Mouse (Mus musculus): ENCODE results near the gene Fgfr2. TPM values are rescaled to one million over a fixed set of nuclear protein-coding genes. Genes with fewer than 3 reads are reported as not detected.

Gene Fgfr2
- polyA plus RNA-seq, 1 experiment from 2014 or later = 110 TPM

DNA sequence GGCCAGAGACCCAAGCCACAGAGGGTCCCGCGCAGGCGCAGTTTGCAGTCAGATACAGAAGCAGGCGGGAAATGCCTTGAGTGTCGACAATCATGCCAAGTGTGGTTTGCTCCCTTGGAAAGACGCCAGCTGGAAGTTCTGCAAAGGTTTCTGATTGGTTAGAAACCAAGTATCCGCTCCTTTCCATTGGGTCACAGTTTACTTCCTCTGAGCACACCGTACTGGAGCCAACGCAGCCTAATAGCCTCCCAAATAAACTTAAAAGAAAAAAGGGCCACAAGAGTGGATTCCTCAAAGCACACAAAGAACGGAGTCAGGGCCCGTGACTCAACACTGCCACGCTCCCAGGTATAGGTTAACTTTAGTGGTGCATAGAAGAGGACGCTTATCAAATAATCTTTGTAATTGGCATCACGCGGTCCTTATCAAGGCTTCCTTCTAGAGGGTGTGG is 2797.1 kb downstream of the Fgfr2 start:
- H3K4me3 ChIP-seq (ENCODE audit: low read depth, low read length) = no peak overlapping the region
- H3K27me3 ChIP-seq (replicated peaks; ENCODE audit: insufficient read depth, low read length) = no peaks in the 10 kb centered on the region
- no peak overlapping the region for H3K27ac ChIP-seq (ENCODE audit: low read length)
- 27% methylated on average over 15 of the region's 15 CpGs for WGBS
- no peak overlapping the region for H3K9ac ChIP-seq (replicated peaks; ENCODE audit: low read depth)
- H3K4me1 ChIP-seq (ENCODE audit: insufficient read depth, low read depth, low read length) = peaks cover 4% of the 10 kb centered on the region; the same call in 1 of the 2 replicates
- peak overlapping the region; percentile 40 for H3K4me2 ChIP-seq (replicated peaks; ENCODE audit: low read depth, low read length)
- ATAC-seq = peak; percentile 82
- DNase-seq (ENCODE audit: low spot score) = peak; percentile 85
- H3K36me3 ChIP-seq (ENCODE audit: insufficient read depth, low read length) = no peaks in the 10 kb centered on the region
- H3K9me3 ChIP-seq (ENCODE audit: low read length) = no peaks in the 10 kb centered on the region
- peak; percentile 34 for TF ChIP-seq CTCF (IDR thresholded peaks at IDR 0.05)
- TF ChIP-seq EP300 (IDR thresholded peaks at IDR 0.05) = no peak

DNA sequence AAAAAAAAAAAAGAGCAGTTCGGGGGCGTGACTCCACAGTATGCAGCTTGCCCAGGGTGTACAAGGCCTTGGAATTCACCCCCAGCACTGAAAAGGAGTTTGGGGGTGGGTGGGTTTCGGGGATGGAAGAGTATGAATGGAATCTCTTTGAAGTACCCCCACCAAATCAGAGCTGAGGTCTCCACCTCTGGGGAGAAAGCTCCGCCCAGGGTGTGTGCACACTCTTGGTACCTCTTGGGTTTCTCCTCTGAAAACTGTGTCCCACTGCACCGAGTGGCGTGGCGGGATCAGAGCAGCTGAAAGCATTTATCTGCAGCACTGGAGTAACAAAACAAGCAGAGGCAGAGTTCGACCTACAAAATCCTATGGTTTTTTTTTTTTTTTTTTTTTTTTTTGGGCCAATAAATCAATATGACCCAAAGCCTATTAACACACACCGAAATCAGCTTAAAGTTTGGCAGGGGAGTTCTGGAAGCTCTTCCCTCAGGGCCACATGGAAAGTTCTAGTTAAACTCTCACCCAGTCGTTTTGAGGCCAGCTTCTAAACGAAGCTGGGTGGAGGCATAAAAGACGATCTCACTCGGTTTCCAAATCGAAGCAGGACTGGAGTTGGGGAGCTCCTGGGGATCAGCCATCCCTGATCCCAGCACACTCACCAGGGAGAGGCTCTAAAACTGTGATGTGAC is 2798.3 kb downstream of the Fgfr2 start:
- no peaks in the 10 kb centered on the region for H3K9me3 ChIP-seq (ENCODE audit: low read length)
- H3K4me3 ChIP-seq (ENCODE audit: low read depth, low read length) = no peak overlapping the region
- H3K4me1 ChIP-seq (ENCODE audit: insufficient read depth, low read depth, low read length) = peaks cover 4% of the 10 kb centered on the region; the same call in 1 of the 2 replicates
- 57% methylated on average over 12 of the region's 14 CpGs for WGBS
- DNase-seq (ENCODE audit: low spot score) = no peak
- ATAC-seq = no peak
- no peak overlapping the region for H3K4me2 ChIP-seq (replicated peaks; ENCODE audit: low read depth, low read length)
- H3K9ac ChIP-seq (replicated peaks; ENCODE audit: low read depth) = no peak overlapping the region
- no peak overlapping the region for H3K27ac ChIP-seq (ENCODE audit: low read length)
- H3K27me3 ChIP-seq (replicated peaks; ENCODE audit: insufficient read depth, low read length) = no peaks in the 10 kb centered on the region
- H3K36me3 ChIP-seq (ENCODE audit: insufficient read depth, low read length) = no peaks in the 10 kb centered on the region
- TF ChIP-seq CTCF (IDR thresholded peaks at IDR 0.05) = no peak
- TF ChIP-seq EP300 (IDR thresholded peaks at IDR 0.05) = no peak

DNA sequence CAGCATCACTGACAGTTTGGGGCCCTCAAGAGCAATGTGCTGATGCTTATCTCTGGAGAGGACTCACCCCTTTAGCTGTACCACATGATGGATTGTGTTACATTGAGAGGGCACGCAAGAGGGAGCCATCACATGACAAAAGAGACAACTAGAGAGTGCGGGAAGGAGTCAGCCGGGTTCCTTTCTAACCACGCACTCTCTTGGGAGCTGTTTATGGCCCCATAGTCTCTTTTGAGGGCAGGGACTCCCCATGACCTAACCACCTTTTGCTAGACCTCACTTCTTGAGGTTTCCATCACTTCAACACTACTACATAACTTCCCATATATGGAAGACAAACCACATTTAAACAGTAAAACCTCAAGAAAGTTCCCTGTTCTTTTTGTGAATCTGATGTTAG is 2799.4 kb downstream of the Fgfr2 start:
- Histone ChIP-seq H3K4me2 (replicated peaks; ENCODE audit: low read depth, low read length) (no peak overlapping the region), H3K9ac (replicated peaks; ENCODE audit: low read depth) (no peak overlapping the region), H3K9me3 (ENCODE audit: low read length) (no peaks in the 10 kb centered on the region), H3K27me3 (replicated peaks; ENCODE audit: insufficient read depth, low read length) (no peaks in the 10 kb centered on the region), H3K27ac (ENCODE audit: low read length) (no peak overlapping the region), H3K4me1 (ENCODE audit: insufficient read depth, low read depth, low read length) (peaks cover 6% of the 10 kb centered on the region; the same call in 1 of the 2 replicates), H3K4me3 (ENCODE audit: low read depth, low read length) (no peak overlapping the region), H3K36me3 (ENCODE audit: insufficient read depth, low read length) (no peaks in the 10 kb centered on the region)
- 85% methylated on average over 4 of the region's 4 CpGs for whole genome bisulfite sequencing
- ATAC-seq (no peak), DNase-seq (ENCODE audit: low spot score) (no peak)
- no peak for TF ChIP-seq EP300 (IDR thresholded peaks at IDR 0.05)
- TF ChIP-seq CTCF (IDR thresholded peaks at IDR 0.05) = no peak

DNA sequence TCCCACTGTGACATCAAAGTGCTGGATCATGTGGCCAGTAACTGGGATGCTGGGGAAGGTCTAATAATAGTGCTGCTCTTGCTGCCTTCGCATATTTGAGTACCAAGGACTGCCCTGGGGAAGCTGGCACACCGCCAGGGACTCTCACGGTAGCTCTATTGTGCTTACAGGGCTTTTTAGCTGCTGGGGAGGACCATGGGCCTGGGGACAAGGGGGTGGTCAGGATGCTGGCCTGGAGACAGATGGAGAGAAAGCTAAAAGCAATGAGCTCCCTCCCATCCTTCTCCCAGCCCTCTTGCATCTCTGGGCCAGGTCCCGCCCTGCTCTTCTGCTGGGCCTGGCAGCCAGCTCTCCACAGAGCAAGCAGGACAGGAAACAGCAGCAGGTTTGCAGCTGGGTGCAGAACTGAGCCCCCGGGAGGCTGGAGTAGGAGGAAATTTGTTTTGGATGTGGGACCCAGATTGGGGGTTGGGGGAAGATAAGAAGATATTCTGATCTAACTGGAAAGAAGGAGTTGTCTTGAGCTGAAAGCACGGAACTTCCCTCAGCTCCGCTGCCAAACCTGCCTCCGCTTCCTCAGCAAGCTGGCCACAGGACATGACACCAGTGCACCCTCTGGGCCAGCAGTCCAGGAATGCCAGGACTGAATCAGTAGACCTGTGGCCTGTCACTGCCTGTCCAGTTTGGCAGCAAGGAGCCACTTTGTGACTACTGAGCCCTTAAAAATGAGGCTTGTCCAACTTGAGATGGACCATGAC is 2803.2 kb downstream of the Fgfr2 start:
- no peaks in the 10 kb centered on the region for H3K36me3 ChIP-seq (ENCODE audit: insufficient read depth, low read length)
- no peak overlapping the region for H3K4me2 ChIP-seq (replicated peaks; ENCODE audit: low read depth, low read length)
- no peak overlapping the region for H3K9ac ChIP-seq (replicated peaks; ENCODE audit: low read depth)
- 24% methylated on average over 8 of the region's 8 CpGs for WGBS
- H3K27me3 ChIP-seq (replicated peaks; ENCODE audit: insufficient read depth, low read length) = no peaks in the 10 kb centered on the region
- peak; percentile 84 for ATAC-seq
- H3K4me1 ChIP-seq (ENCODE audit: insufficient read depth, low read depth, low read length) = 0 out of 2 replicates have a peak, but pooled peaks cover 2% of the 10 kb centered on the region
- H3K9me3 ChIP-seq (ENCODE audit: low read length) = no peaks in the 10 kb centered on the region
- H3K4me3 ChIP-seq (ENCODE audit: low read depth, low read length) = no peak overlapping the region
- DNase-seq (ENCODE audit: low spot score) = peak; percentile 70
- H3K27ac ChIP-seq (ENCODE audit: low read length) = no peak overlapping the region
- TF ChIP-seq EP300 (IDR thresholded peaks at IDR 0.05) (no peak), CTCF (IDR thresholded peaks at IDR 0.05) (no peak)

DNA sequence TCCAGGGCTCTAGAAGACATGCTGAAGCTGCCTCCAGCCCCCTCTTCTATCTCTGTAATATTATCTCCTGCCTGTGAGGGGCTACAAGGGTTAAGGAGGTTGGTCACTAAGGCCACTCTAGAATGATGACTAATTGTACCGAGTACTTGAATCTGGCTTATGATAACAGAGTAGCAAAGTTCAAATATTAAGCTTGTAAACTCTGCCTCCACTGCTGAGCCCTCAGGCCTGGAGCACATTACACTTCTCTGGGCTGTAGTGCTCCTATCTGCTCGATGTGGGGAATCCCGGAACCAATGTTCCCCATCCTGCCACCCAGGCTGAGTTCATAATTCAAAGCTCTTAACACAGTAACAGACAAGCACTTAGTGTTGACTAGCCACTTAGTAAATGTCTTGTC is 2806.9 kb downstream of the Fgfr2 start:
- ATAC-seq (no peak), DNase-seq (ENCODE audit: low spot score) (no peak)
- Histone ChIP-seq H3K4me2 (replicated peaks; ENCODE audit: low read depth, low read length) (no peak overlapping the region), H3K36me3 (ENCODE audit: insufficient read depth, low read length) (no peaks in the 10 kb centered on the region), H3K4me3 (ENCODE audit: low read depth, low read length) (no peak overlapping the region), H3K27ac (ENCODE audit: low read length) (no peak overlapping the region), H3K4me1 (ENCODE audit: insufficient read depth, low read depth, low read length) (peaks cover 7% of the 10 kb centered on the region; the same call in 1 of the 2 replicates), H3K27me3 (replicated peaks; ENCODE audit: insufficient read depth, low read length) (no peaks in the 10 kb centered on the region), H3K9ac (replicated peaks; ENCODE audit: low read depth) (no peak overlapping the region), H3K9me3 (ENCODE audit: low read length) (no peaks in the 10 kb centered on the region)
- 49% methylated on average over 3 of the region's 3 CpGs for WGBS
- TF ChIP-seq EP300 (IDR thresholded peaks at IDR 0.05) (no peak), CTCF (IDR thresholded peaks at IDR 0.05) (no peak)

DNA sequence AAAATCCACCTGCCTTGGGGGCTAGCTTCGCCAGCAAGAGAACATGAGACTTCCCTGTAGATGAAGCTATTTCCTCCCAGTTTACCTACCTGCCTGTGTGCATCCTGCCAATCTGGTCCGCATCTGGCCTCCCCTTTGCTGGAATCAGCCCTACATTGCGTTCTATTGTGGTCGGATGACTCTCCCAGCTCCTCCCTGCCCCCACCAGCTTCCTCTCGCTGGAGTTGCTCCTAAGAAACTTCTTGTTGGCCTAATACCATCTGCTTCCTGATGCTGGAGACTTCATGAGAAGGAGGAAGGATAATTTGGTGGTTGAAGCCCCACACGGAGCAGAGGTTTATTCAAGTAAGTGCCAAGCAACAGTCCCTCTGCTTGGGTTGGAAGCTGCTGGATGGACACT is 2807.9 kb downstream of the Fgfr2 start:
- no peak overlapping the region for H3K4me2 ChIP-seq (replicated peaks; ENCODE audit: low read depth, low read length)
- WGBS = 73% methylated on average over 6 of the region's 6 CpGs
- no peaks in the 10 kb centered on the region for H3K9me3 ChIP-seq (ENCODE audit: low read length)
- DNase-seq (ENCODE audit: low spot score) = peak; percentile 57
- H3K27ac ChIP-seq (ENCODE audit: low read length) = peak overlapping the region; percentile 69
- ATAC-seq = peak; percentile 64
- no peak for TF ChIP-seq EP300 (IDR thresholded peaks at IDR 0.05)
- no peak for TF ChIP-seq CTCF (IDR thresholded peaks at IDR 0.05)
- no peaks in the 10 kb centered on the region for H3K36me3 ChIP-seq (ENCODE audit: insufficient read depth, low read length)
- no peak overlapping the region for H3K4me3 ChIP-seq (ENCODE audit: low read depth, low read length)
- no peaks in the 10 kb centered on the region for H3K27me3 ChIP-seq (replicated peaks; ENCODE audit: insufficient read depth, low read length)
- H3K4me1 ChIP-seq (ENCODE audit: insufficient read depth, low read depth, low read length) = peaks cover 7% of the 10 kb centered on the region; the same call in 1 of the 2 replicates
- no peak overlapping the region for H3K9ac ChIP-seq (replicated peaks; ENCODE audit: low read depth)
